Mouse (Mus musculus) E14TG2a.4 (cell line): ENCODE measurements around the gene Dgkb.

ENCODE experiments used
- CTCF ChIP-seq: conservative IDR thresholded peaks from 2 replicates; pipeline ENCODE4 v1.5.1; 2014; ENCODE audit warnings: low read length
- NANOG ChIP-seq: IDR thresholded peaks from 2 replicates; pipeline ENCODE4 v1.6.1; 2014; ENCODE audit warnings: borderline replicate concordance, low read length, mixed read lengths
- POU5F1 ChIP-seq: IDR thresholded peaks from 2 replicates; pipeline ENCODE4 v1.6.1; 2014; ENCODE audit warnings: low read length, borderline replicate concordance

GRCm38 (mm10) chr12:37988066-37988591 is 170.6 kb downstream of the Dgkb start:
- TF ChIP-seq CTCF, result no peak
- TF ChIP-seq POU5F1, result no peak
- no peak for TF ChIP-seq NANOG
